Mouse (Mus musculus) brain, embryonic 18.5 days (tissue): Measurements from ENCODE around the gene Zfp61.
"Not testable (repeated sequence)": the region's sequence is repeated elsewhere in the genome, so short reads cannot be mapped to it uniquely, and the experiment has no call there.

ENCODE experiments used
- DNase-seq: peaks from one replicate; pipeline ENCODE4 v3.0.0-alpha.2; 2012; ENCODE audit warnings: low read depth, low spot score

Zfp61 gene

GRCm38 (mm10) chr7:24297361-24298095, 3.5 kb downstream of the Zfp61 start:
- DNase-seq, result no peak

GRCm38 (mm10) chr7:24296386-24296785, 4.6 kb downstream of the Zfp61 start:
- no peak for DNase-seq

DNA sequence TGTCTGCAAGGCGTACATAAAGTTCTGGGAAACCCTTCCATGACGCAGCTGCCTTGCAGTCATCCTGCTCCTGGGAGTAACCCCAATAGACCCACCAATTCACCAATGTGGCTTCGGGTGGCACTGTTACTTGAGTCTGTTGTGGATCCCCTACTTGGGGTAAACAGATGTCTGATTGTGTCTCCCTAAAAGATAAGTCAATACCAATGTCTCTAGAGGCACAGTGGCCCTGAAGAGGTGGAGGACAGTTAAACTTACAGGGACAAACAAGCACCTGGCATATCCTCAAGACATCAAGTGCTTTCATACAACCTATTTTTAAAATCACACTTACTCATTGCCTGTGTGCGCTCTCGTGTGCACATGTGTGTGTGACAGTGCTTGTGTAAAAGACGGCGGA, 5.7 kb downstream of the Zfp61 start:
- no peak for DNase-seq

DNA sequence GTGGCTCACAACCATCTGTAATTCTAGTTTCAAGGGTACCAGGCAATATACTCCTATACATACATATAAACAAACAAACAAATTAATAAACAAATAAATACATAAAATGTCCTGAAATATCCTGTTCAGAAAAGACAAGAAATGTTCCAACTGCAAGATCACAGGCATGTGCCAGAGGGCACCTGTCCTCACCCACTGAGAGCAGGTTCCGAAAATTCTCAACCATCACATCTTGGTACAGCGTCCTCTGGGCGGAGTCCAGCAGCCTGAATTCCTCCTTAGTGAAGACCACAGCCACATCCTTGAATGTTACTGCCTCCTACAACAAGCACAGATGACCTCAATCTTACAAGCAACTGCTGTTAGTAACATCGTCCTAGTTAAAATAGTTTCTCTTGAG, 6.3 kb downstream of the Zfp61 start:
- DNase-seq, result no peak

GRCm38 (mm10) chr7:24293061-24293851, 7.8 kb downstream of the Zfp61 start:
- DNase-seq, result no peak

DNA sequence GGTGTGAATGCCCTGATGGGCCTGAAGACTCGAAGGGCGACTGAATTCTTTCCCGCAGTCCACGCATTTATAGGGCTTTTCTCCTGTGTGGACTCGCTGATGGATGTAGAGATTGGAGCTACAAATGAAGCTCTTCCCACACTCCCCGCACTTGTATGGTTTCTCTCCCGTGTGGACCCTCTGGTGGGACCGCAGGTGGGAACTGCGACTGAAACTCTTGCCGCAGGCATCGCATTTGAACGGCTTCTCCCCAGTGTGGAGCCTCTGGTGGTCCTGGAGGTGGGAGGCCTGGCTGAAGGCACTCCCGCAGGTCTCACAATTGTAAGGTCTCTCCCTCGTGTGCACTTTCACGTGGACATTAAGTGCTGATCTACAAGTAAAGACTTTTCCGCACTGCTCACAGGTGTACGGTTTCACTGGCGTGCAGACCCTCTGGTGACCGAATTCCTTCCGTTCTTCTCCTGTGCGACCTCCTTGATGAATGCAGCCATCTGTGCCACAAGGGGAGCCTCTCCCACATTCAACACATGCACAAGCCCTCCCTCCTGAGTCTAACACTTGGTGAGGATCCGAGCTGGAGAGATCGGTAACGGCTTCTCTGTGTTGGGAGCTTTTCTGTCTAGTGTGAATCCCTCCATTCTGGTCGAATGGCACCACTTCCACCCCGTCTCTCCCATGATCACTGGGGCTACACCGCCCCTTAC, 9.5 kb downstream of the Zfp61 start:
- DNase-seq, result no peak

DNA sequence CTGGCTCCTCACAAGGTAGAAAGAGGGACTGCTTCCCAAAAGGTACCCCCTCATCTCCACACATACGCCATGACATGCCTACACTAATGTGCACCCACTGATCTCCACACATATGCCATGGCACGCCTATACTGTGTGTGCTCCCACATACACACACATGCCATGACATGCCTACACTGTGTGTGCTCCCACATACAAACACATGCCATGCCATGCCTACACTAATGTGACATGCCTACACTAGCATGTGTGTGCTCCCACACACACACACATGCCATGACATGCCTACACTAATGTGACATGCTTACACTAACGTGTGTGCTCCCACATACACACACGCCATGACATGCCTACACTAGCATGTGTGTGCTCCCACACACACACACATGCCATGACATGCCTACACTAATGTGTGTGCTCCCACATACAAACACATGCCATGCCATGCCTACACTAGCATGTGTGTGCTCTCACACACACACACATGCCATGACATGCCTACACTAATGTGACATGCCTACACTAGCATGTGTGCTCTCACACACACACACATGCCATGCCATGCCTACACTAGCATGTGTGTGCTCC, 10.8 kb downstream of the Zfp61 start:
- DNase-seq, result no peak

- no peak for DNase-seq
These were observed 12.5 kb downstream of the Zfp61 start for GRCm38 (mm10) chr7:24288512-24288911.

DNA sequence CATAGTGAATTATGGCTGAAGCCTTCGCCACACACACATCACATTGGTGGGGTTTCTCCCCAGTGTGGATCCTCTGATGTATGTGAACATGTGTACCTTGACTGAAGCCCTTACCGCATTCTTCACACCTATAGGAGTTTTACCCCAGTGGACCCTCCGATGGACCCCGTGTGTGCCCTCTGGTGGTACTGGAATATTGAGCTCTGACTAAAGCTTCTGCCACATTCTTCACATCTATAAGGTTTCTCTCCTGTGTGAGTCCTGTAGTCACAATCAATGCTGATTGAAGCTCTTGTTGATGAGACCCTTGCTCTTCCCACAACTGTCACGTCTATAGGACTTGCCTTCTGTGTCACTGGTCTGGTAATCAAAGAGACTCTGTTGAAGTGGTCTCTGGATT, 13.4 kb downstream of the Zfp61 start:
- DNase-seq, result no peak

- DNase-seq, result no peak
These were observed 14.1 kb downstream of the Zfp61 start for GRCm38 (mm10) chr7:24286916-24287315.

DNA sequence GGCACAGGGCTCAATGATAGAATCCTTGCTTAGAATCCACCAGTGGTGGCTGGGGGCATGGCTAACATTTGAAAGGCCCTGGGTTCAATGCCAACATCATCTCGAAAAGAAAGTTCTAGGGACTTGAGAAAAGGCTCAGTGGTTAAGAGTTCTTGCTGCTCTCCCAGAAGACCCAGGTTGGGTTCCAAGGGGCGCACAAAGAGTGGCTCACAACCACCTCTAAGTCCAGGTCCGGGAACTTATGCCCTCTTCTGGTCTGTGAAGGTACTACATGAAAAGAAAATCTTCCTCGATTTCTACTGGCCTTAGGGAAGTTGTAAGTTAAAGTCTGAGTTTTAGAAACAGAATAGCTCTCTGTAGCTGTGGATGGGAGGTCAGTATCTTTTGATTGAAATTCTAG, 14.9 kb downstream of the Zfp61 start:
- DNase-seq, result no peak

DNA sequence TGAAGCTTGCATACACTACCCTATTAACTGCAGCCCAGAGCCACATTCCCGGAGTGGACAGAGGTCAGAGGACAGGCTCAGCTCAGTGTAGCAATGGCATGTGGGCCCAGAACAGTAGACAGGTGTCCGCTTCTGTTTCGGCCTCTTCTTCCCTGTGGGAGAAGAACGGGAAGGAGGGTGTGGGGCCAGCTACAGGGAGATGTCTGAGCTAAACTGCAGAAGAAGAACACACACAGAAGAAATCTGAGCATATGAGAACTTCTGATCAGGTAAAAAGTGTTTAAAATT, 20.2 kb downstream of the Zfp61 start:
- DNase-seq, result no peak

GRCm38 (mm10) chr7:24280031-24280857, 20.8 kb downstream of the Zfp61 start:
- DNase-seq, result no peak

DNA sequence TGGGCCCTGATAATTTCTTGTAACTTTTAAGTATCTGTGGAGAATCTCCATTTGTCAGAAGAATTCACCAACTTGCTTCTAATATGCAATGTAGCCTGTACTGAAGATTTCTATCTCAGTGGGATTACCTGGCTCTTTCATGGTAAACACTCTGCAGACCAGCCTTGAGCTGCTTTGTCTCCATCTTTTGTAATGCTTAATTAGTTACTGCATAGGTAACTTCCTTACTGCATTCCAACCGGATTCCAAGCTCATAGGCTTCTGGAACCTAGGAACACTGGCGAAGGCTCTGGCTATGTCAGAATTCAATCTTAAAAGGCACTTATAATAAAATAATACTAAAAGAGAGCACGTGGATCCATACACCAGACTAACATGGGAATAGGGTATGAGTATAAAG, 22.3 kb downstream of the Zfp61 start:
- DNase-seq, result not testable (repeated sequence)

DNA sequence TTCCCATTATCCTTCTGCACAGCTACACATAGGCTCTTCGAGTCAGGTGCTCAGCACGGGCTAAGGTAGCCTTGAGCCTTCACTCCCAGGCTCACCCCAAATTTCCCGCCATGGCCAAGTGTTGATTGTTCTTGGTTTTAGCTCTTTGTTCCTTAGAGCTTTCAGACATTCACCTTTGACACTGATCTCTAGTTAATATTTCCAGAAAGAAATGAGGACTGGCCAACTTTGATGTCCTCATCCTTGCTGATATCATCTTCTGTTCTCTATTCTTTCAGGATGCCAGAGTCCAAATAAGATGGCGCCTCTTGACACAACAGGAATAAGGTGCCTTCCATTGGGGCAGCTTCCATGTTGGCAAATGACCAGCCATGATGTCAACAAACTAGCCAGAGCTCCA, 26.6 kb downstream of the Zfp61 start:
- no peak for DNase-seq

DNA sequence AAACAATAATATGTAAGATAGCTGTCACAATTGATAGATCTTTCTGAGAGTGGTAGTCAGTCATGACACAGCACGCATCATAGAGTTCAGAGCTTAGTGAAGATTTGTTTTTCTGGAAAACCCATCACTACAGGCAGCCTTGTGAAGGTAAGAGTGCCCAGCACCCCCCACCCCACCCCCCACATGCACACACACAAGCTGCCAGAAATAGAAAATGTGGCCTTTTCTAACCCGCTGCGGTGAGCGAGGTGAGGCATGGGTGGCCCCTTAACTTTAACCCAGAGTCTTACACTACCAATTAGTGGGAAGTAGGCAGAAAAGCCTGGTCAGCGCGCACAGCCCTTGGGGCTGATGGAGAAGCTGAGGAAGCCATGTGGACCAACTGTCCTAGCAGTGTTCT, 29.8 kb downstream of the Zfp61 start:
- DNase-seq, result no peak

GRCm38 (mm10) chr7:24270288-24270672, 30.8 kb downstream of the Zfp61 start, which contains the start of gene Zfp93:
Zfp93 (plus strand) TSS chr7:24270420.
- DNase-seq, result peak; percentile 81

DNA sequence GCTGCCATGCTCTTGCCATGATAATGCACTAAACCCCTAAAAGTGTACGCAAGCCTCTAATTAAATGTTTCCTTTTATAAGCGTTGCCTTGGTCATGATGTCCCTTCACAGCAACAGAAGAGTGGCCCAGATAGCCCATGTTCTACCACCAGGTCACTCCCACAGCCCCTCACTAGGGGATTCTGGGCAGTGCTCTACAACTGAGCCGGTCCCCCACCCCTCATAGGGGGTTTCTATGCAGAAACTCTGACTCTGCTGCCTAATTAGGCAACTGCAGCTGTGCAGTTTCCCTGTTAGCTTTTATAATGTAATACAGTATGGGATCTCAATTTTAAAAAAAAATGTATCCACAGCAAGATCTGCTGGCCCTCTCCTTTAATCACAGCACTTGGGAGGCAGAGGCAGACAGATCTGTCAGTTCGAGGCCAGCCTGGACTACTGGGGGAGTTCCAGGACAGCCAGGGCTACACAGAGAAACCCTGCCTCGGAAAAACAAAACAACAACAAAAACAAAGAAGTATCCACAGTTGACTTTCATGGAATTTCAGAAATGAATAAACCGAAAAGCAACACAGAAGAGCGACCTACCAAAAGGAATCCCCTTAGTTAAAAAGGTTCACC, 31.3 kb downstream of the Zfp61 start:
- no peak for DNase-seq

GRCm38 (mm10) chr7:24269256-24269655, 31.8 kb downstream of the Zfp61 start:
- no peak for DNase-seq

DNA sequence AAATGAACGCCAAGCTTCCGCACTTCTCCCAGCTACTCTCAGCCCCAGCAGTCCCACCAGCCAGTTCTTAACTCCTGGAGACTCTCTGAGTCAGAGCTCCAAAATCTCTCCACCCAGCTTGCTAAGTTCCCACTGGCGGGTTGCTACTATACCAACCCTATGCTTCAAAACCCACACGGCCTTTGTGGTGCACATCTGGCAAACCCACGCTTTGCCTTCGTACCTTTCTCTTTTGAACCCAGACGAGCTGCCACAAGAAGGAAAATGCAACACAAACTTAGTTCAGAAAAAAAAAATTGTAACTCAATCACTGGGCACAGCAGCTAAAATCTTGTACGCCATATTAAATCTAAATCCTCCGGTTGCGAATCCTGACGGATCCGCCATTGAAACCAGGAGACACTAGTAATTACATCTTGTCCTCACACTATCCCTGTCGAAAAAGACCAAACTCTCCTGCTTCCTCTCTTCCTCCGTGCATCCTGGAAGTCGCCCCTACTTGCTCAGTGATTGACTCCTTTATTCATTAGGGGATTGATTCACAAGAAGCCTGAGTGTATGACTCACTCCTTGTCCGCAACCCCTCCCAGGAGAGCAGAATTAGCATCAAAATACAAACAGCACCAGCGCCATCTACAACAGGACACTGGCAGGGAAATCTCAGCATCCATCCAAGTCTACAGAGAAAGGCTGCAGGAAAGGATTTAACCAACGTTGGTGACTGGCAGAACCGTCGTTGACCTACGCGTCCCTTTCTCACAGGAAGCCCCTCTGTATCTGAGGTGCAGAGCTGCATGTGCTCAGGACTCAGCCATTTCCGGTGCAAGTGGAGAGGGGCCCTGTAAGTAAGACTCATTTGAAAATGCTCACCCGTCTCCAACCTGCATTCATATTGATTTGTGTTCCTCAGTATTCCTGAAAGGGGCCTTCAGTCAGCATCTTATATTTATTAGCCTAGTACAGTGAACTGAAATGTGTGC, 32.6 kb downstream of the Zfp61 start:
- DNase-seq, result no peak
